Mouse (Mus musculus): ENCODE data around the gene Zfp526. TPM values are rescaled to one million over a fixed set of nuclear protein-coding genes. Genes with fewer than 3 reads are reported as not detected.

Zfp526 gene
- polyA plus RNA-seq, 1 experiment from 2014 or later, result 3.4 TPM

GRCm38 (mm10) chr7:25266180-25266962 lies 45.1 kb downstream of the Zfp526 start:
- Histone ChIP-seq H3K4me3 (ENCODE audit: low read depth, low read length) (peak overlapping the region; percentile 79; the same call in 1 of the 2 replicates), H3K27ac (replicated peaks; ENCODE audit: low read depth, low read length) (no peak overlapping the region)
- WGBS, result 90% methylated on average over 8 of the region's 8 CpGs

GRCm38 (mm10) chr7:25267301-25267750 lies 46.1 kb downstream of the Zfp526 start, which contains the start of gene Cic:
Cic (plus strand) TSS chr7:25267704.
- Histone ChIP-seq H3K27me3 (ENCODE audit: control insufficient read depth, insufficient read depth, low read length) (no peaks in the 10 kb centered on the region), H3K9me3 (ENCODE audit: control insufficient read depth, low read length) (no peaks in the 10 kb centered on the region), H3K4me3 (ENCODE audit: low read depth, low read length) (peak within 1 kb of the TSS; percentile 79), H3K27ac (replicated peaks; ENCODE audit: low read depth, low read length) (peak within 1 kb of the TSS; percentile 79), H3K4me2 (ENCODE audit: low read depth, severe bottlenecking) (peak within 1 kb of the TSS; percentile 88), H3K4me1 (ENCODE audit: control insufficient read depth, insufficient read depth, low read length) (peaks cover 15% of the 10 kb centered on the region), H3K36me3 (ENCODE audit: control insufficient read depth, insufficient read depth, low read length) (peaks cover 8% of the 10 kb centered on the region; the same call in 1 of the 2 replicates), H3K9ac (ENCODE audit: low read length) (peak within 1 kb of the TSS; percentile 74)
- ATAC-seq (ENCODE audit: insufficient number of reproducible peaks, low FRiP score, low TSS enrichment, low read depth) (peak; percentile 88), DNase-seq (ENCODE audit: low spot score) (peak; percentile 99)
- under 1% methylated on average over 29 of the region's 29 CpGs for WGBS

More at GRCm38 (mm10) chr7:25266180-25266962, 45.1 kb downstream of the Zfp526 start:
- Histone ChIP-seq H3K9me3 (ENCODE audit: control insufficient read depth, low read length) (no peaks in the 10 kb centered on the region), H3K4me2 (ENCODE audit: low read depth, severe bottlenecking) (no peak overlapping the region), H3K27me3 (ENCODE audit: control insufficient read depth, insufficient read depth, low read length) (no peaks in the 10 kb centered on the region), H3K36me3 (ENCODE audit: control insufficient read depth, insufficient read depth, low read length) (peaks cover 3% of the 10 kb centered on the region; the same call in 1 of the 2 replicates), H3K4me1 (ENCODE audit: control insufficient read depth, insufficient read depth, low read length) (peaks cover 15% of the 10 kb centered on the region), H3K9ac (ENCODE audit: low read length) (no peak overlapping the region)
- ATAC-seq (ENCODE audit: insufficient number of reproducible peaks, low FRiP score, low TSS enrichment, low read depth) (no peak), DNase-seq (ENCODE audit: low spot score) (no peak)

- Histone ChIP-seq H3K4me2 (ENCODE audit: low read depth, severe bottlenecking) (peak overlapping the region; percentile 88), H3K27ac (replicated peaks; ENCODE audit: low read depth, low read length) (peak overlapping the region; percentile 79), H3K9me3 (ENCODE audit: control insufficient read depth, low read length) (no peaks in the 10 kb centered on the region), H3K4me1 (ENCODE audit: control insufficient read depth, insufficient read depth, low read length) (peaks cover 15% of the 10 kb centered on the region), H3K36me3 (ENCODE audit: control insufficient read depth, insufficient read depth, low read length) (peaks cover 12% of the 10 kb centered on the region), H3K27me3 (ENCODE audit: control insufficient read depth, insufficient read depth, low read length) (no peaks in the 10 kb centered on the region), H3K9ac (ENCODE audit: low read length) (peak overlapping the region; percentile 74), H3K4me3 (ENCODE audit: low read depth, low read length) (peak overlapping the region; percentile 79)
- peak; percentile 95 for ATAC-seq (ENCODE audit: insufficient number of reproducible peaks, low FRiP score, low TSS enrichment, low read depth)
- peak; percentile 97 for DNase-seq (ENCODE audit: low spot score)
- under 1% methylated on average over 33 of the region's 33 CpGs for WGBS
Measured at GRCm38 (mm10) chr7:25267751-25268463, 46.7 kb downstream of the Zfp526 start.

- H3K9ac ChIP-seq (ENCODE audit: low read length), result peak overlapping the region; percentile 74
- ATAC-seq (ENCODE audit: insufficient number of reproducible peaks, low FRiP score, low TSS enrichment, low read depth) (no peak), DNase-seq (ENCODE audit: low spot score) (no peak)
- peaks cover 12% of the 10 kb centered on the region for H3K36me3 ChIP-seq (ENCODE audit: control insufficient read depth, insufficient read depth, low read length)
- peaks cover 15% of the 10 kb centered on the region for H3K4me1 ChIP-seq (ENCODE audit: control insufficient read depth, insufficient read depth, low read length)
- H3K27me3 ChIP-seq (ENCODE audit: control insufficient read depth, insufficient read depth, low read length), result no peaks in the 10 kb centered on the region
- peak overlapping the region; percentile 88 for H3K4me2 ChIP-seq (ENCODE audit: low read depth, severe bottlenecking)
- peak overlapping the region; percentile 79 for H3K4me3 ChIP-seq (ENCODE audit: low read depth, low read length)
- 3% methylated on average over 7 of the region's 7 CpGs for WGBS
- no peaks in the 10 kb centered on the region for H3K9me3 ChIP-seq (ENCODE audit: control insufficient read depth, low read length)
- no peak overlapping the region for H3K27ac ChIP-seq (replicated peaks; ENCODE audit: low read depth, low read length)
Measured at GRCm38 (mm10) chr7:25268588-25268987, 47.4 kb downstream of the Zfp526 start.

GRCm38 (mm10) chr7:25269029-25269428 lies 47.8 kb downstream of the Zfp526 start:
- H3K4me1 ChIP-seq (ENCODE audit: control insufficient read depth, insufficient read depth, low read length), result peaks cover 15% of the 10 kb centered on the region
- H3K36me3 ChIP-seq (ENCODE audit: control insufficient read depth, insufficient read depth, low read length), result peaks cover 12% of the 10 kb centered on the region
- no peak overlapping the region; the same call in 1 of the 2 replicates for H3K9ac ChIP-seq (ENCODE audit: low read length)
- peak overlapping the region; percentile 79 for H3K4me3 ChIP-seq (ENCODE audit: low read depth, low read length)
- 48% methylated on average over 4 of the region's 4 CpGs for WGBS
- H3K27me3 ChIP-seq (ENCODE audit: control insufficient read depth, insufficient read depth, low read length), result no peaks in the 10 kb centered on the region
- no peak overlapping the region for H3K27ac ChIP-seq (replicated peaks; ENCODE audit: low read depth, low read length)
- peak overlapping the region; percentile 88 for H3K4me2 ChIP-seq (ENCODE audit: low read depth, severe bottlenecking)
- no peaks in the 10 kb centered on the region for H3K9me3 ChIP-seq (ENCODE audit: control insufficient read depth, low read length)
- DNase-seq (ENCODE audit: low spot score) (no peak), ATAC-seq (ENCODE audit: insufficient number of reproducible peaks, low FRiP score, low TSS enrichment, low read depth) (no peak)

GRCm38 (mm10) chr7:25269545-25270271 lies 48.5 kb downstream of the Zfp526 start:
- Histone ChIP-seq H3K4me2 (ENCODE audit: low read depth, severe bottlenecking) (peak overlapping the region; percentile 88; the same call in 1 of the 2 replicates), H3K27me3 (ENCODE audit: control insufficient read depth, insufficient read depth, low read length) (no peaks in the 10 kb centered on the region), H3K27ac (replicated peaks; ENCODE audit: low read depth, low read length) (no peak overlapping the region; the same call in 1 of the 2 replicates), H3K36me3 (ENCODE audit: control insufficient read depth, insufficient read depth, low read length) (peaks cover 12% of the 10 kb centered on the region), H3K4me1 (ENCODE audit: control insufficient read depth, insufficient read depth, low read length) (peaks cover 12% of the 10 kb centered on the region), H3K9me3 (ENCODE audit: control insufficient read depth, low read length) (no peaks in the 10 kb centered on the region), H3K9ac (ENCODE audit: low read length) (no peak overlapping the region), H3K4me3 (ENCODE audit: low read depth, low read length) (no peak overlapping the region)
- ATAC-seq (ENCODE audit: insufficient number of reproducible peaks, low FRiP score, low TSS enrichment, low read depth) (no peak), DNase-seq (ENCODE audit: low spot score) (no peak)
- WGBS, result 86% methylated on average over 8 of the region's 8 CpGs

GRCm38 (mm10) chr7:25270652-25271633 lies 49.7 kb downstream of the Zfp526 start:
- H3K27ac ChIP-seq (replicated peaks; ENCODE audit: low read depth, low read length), result no peak overlapping the region

More at GRCm38 (mm10) chr7:25270652-25271633, 49.7 kb downstream of the Zfp526 start:
- Histone ChIP-seq H3K9ac (ENCODE audit: low read length) (0 out of 2 replicates have a peak overlapping the region, but pooled peaks have one; percentile 34), H3K4me3 (ENCODE audit: low read depth, low read length) (no peak overlapping the region), H3K9me3 (ENCODE audit: control insufficient read depth, low read length) (no peaks in the 10 kb centered on the region), H3K36me3 (ENCODE audit: control insufficient read depth, insufficient read depth, low read length) (peaks cover 14% of the 10 kb centered on the region), H3K4me2 (ENCODE audit: low read depth, severe bottlenecking) (no peak overlapping the region), H3K4me1 (ENCODE audit: control insufficient read depth, insufficient read depth, low read length) (peaks cover 17% of the 10 kb centered on the region), H3K27me3 (ENCODE audit: control insufficient read depth, insufficient read depth, low read length) (no peaks in the 10 kb centered on the region)
- no peak for ATAC-seq (ENCODE audit: insufficient number of reproducible peaks, low FRiP score, low TSS enrichment, low read depth)
- WGBS, result 90% methylated on average over 35 of the region's 35 CpGs
- DNase-seq (ENCODE audit: low spot score), result no peak

Data from limb, embryonic 11.5 days (tissue).